Comparison of ENCODE assay signal across 12 mouse cellular contexts in genomic region chr2:14936492-14936891, GRCm38 (mm10).
DNase-seq lines count a peak whose midpoint lies in the region; ATAC-seq and TF ChIP-seq lines count a peak whose summit lies in the region.
"Had no signal": no experiment of that assay in that cellular context is flagged by ENCODE, and none has a peak within 500 bp of the region (broad histone marks: within the 10 kb centered on the region; RNA-seq: fewer than 3 reads in every experiment).

No protein-coding gene starts in this region.

- 54% methylated on average over 8 of the region's 8 CpGs for WGBS in lung, embryonic 16.5 days
- WGBS in heart, adult 2 months, result 51% methylated on average over 8 of the region's 8 CpGs
- 48% methylated on average over 8 of the region's 8 CpGs for WGBS in hindbrain, postnatal 0 days
- 56% methylated on average over 8 of the region's 8 CpGs for WGBS in intestine, embryonic 15.5 days

- no peak overlapping the region for H3K27ac ChIP-seq in lung, embryonic 16.5 days (ENCODE audit: low read length)
- H3K27ac ChIP-seq in heart, adult 2 months, result peak overlapping the region; percentile 59
- no peak overlapping the region for H3K27ac ChIP-seq in hindbrain, postnatal 0 days
- no peak overlapping the region for H3K27ac ChIP-seq in intestine, embryonic 15.5 days
- H3K27ac ChIP-seq: forebrain, embryonic 15.5 days; liver, embryonic 15.5 days had no signal

- H3K9me3 ChIP-seq in lung, embryonic 16.5 days (ENCODE audit: control insufficient read depth, low read length), result no peaks in the 10 kb centered on the region
- H3K9me3 ChIP-seq in hindbrain, postnatal 0 days (ENCODE audit: low read length), result no peaks in the 10 kb centered on the region
- H3K9me3 ChIP-seq in intestine, embryonic 15.5 days, result no peaks in the 10 kb centered on the region
- H3K9me3 ChIP-seq: forebrain, embryonic 15.5 days; liver, embryonic 15.5 days had no signal

- 0 out of 2 replicates have a peak, but pooled peaks have one; percentile 56 for ATAC-seq in lung, embryonic 16.5 days (ENCODE audit: low read depth)
- ATAC-seq in hindbrain, postnatal 0 days, result peak; percentile 47; the same call in 1 of the 2 replicates
- ATAC-seq in intestine, embryonic 15.5 days, result no peak
- ATAC-seq: forebrain, embryonic 15.5 days had no signal

- no peak for TF ChIP-seq POLR2A in heart, adult 2 months (IDR thresholded peaks at IDR 0.05; ENCODE audit: insufficient read depth, low read depth, low read length)

- H3K4me3 ChIP-seq in lung, embryonic 16.5 days (ENCODE audit: low read length), result no peak overlapping the region
- no peak overlapping the region for H3K4me3 ChIP-seq in heart, adult 2 months
- H3K4me3 ChIP-seq in hindbrain, postnatal 0 days (ENCODE audit: low read length), result no peak overlapping the region
- no peak overlapping the region for H3K4me3 ChIP-seq in intestine, embryonic 15.5 days (replicated peaks)
- H3K4me3 ChIP-seq: forebrain, embryonic 15.5 days; liver, embryonic 15.5 days had no signal

- H3K79me2 ChIP-seq in heart, adult 2 months (replicated peaks; ENCODE audit: control insufficient read depth, insufficient read depth, low read length), result no peaks in the 10 kb centered on the region

- DNase-seq in frontal cortex, adult 2 months (ENCODE audit: extremely low spot score in 1 of 2, low spot score in 1 of 2), result peak; percentile 14 to 43
- DNase-seq in frontal cortex, postnatal 25 days (ENCODE audit: low spot score in 2 of 2), result no peak
- no peak for DNase-seq in lung, postnatal 25 days (ENCODE audit: low spot score)
- peak in 1 of 2 experiments; percentile 58 for DNase-seq in heart, adult 2 months
- DNase-seq in hindbrain, postnatal 0 days (ENCODE audit: low spot score), result peak; percentile 5
- no peak for DNase-seq in gastrocnemius, postnatal 4 days (ENCODE audit: low spot score in 2 of 2)
- DNase-seq: cerebellum, adult 9-10 months; kidney, postnatal 14 days had no signal

- no peaks in the 10 kb centered on the region for H3K36me3 ChIP-seq in lung, embryonic 16.5 days (ENCODE audit: control insufficient read depth, insufficient read depth, low read length)
- H3K36me3 ChIP-seq in heart, adult 2 months (ENCODE audit: control insufficient read depth, insufficient read depth, low read length), result peaks cover 13% of the 10 kb centered on the region
- no peaks in the 10 kb centered on the region for H3K36me3 ChIP-seq in hindbrain, postnatal 0 days (ENCODE audit: insufficient read depth, low read length)
- no peaks in the 10 kb centered on the region for H3K36me3 ChIP-seq in intestine, embryonic 15.5 days
- H3K36me3 ChIP-seq: forebrain, embryonic 15.5 days; liver, embryonic 15.5 days had no signal

- TF ChIP-seq EP300 in heart, adult 2 months (IDR thresholded peaks at IDR 0.05; ENCODE audit: insufficient read depth, low read depth, low read length), result no peak

- H3K9ac ChIP-seq in lung, embryonic 16.5 days (ENCODE audit: low read length), result no peak overlapping the region
- H3K9ac ChIP-seq in heart, adult 2 months (ENCODE audit: low read depth, low read length), result no peak overlapping the region
- H3K9ac ChIP-seq in hindbrain, postnatal 0 days (replicated peaks; ENCODE audit: low read length), result no peak overlapping the region
- no peak overlapping the region for H3K9ac ChIP-seq in intestine, embryonic 15.5 days
- H3K9ac ChIP-seq: forebrain, embryonic 15.5 days; liver, embryonic 15.5 days had no signal

- TF ChIP-seq CTCF in heart, adult 2 months (IDR thresholded peaks at IDR 0.05), result no peak
- TF ChIP-seq CTCF in hindbrain, postnatal 0 days (IDR thresholded peaks at IDR 0.05; ENCODE audit: low read depth), result no peak

- no peaks in the 10 kb centered on the region for H3K27me3 ChIP-seq in lung, embryonic 16.5 days (ENCODE audit: control insufficient read depth, insufficient read depth, low read depth, low read length)
- H3K27me3 ChIP-seq in heart, adult 2 months (ENCODE audit: control insufficient read depth, insufficient read depth, low read length), result no peaks in the 10 kb centered on the region
- H3K27me3 ChIP-seq in hindbrain, postnatal 0 days (ENCODE audit: insufficient read depth, low read length), result no peaks in the 10 kb centered on the region
- H3K27me3 ChIP-seq in intestine, embryonic 15.5 days (replicated peaks), result no peaks in the 10 kb centered on the region
- H3K27me3 ChIP-seq: forebrain, embryonic 15.5 days; liver, embryonic 15.5 days had no signal

- intact Hi-C loops in heart, adult 2 months (cut with DNase I), result loop anchor here (2.0 kb wide), 1 partner anchor 112 kb away; no protein-coding TSS in a partner anchor

- no peaks in the 10 kb centered on the region for H3K4me1 ChIP-seq in lung, embryonic 16.5 days (replicated peaks; ENCODE audit: control insufficient read depth, insufficient read depth, low read length)
- H3K4me1 ChIP-seq in heart, adult 2 months (ENCODE audit: control insufficient read depth, insufficient read depth, low read length), result peaks cover 6% of the 10 kb centered on the region; the same call in 1 of the 2 replicates
- no peaks in the 10 kb centered on the region for H3K4me1 ChIP-seq in hindbrain, postnatal 0 days (ENCODE audit: insufficient read depth, low read length)
- H3K4me1 ChIP-seq in intestine, embryonic 15.5 days (replicated peaks), result no peaks in the 10 kb centered on the region
- H3K4me1 ChIP-seq: liver, embryonic 15.5 days had no signal

- H3K4me2 ChIP-seq in lung, embryonic 16.5 days (ENCODE audit: low read depth, low read length), result no peak overlapping the region
- H3K4me2 ChIP-seq in hindbrain, postnatal 0 days (ENCODE audit: low read depth, low read length), result no peak overlapping the region
- H3K4me2 ChIP-seq in intestine, embryonic 15.5 days (replicated peaks), result no peak overlapping the region
- H3K4me2 ChIP-seq: forebrain, embryonic 15.5 days; liver, embryonic 15.5 days had no signal

Comparison
In these comparisons a context has a peak if more than half of its experiments do, and no peak if none do; other contexts are left out.
1. DNase-seq: peak in frontal cortex, adult 2 months (2 of 2) and hindbrain, postnatal 0 days (single experiment); none in frontal cortex, postnatal 25 days (0 of 2), lung, postnatal 25 days (single experiment) and gastrocnemius, postnatal 4 days (0 of 2).